13 mouse cellular contexts compared by ENCODE assay signal in the genomic region with DNA sequence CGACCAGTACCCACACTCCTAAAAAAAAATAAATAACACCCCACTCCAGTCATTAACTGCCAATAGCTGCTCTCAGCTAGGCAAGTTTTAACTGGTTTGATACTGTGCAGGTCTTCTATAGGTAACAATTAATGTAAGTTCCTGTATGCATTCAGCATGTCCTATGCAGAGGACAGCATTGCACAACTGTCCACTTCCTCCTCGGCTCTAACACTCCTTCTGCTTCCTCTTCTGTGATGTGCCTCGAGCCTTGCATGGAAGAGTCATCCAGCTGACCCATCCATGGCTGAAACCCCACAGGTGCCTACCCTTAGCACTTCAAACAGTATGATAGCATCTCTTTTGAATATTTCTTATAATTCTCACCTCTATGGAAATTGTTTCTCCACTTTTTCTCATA.
"Had no signal": no experiment of that assay in that cellular context is flagged by ENCODE, and none has a peak within 500 bp of the region (broad histone marks: within the 10 kb centered on the region; RNA-seq: fewer than 3 reads in every experiment).

No protein-coding gene starts in this region.

- H3K4me3 ChIP-seq: intestine, embryonic 15.5 days; kidney, embryonic 15.5 days; liver, embryonic 12.5 days; lung, embryonic 15.5 days; midbrain, embryonic 12.5 days had no signal

- DNase-seq: kidney, adult 18-20 months; kidney, postnatal 14 days; left cerebral cortex, postnatal 4 days; lung, postnatal 14 days; right cerebral cortex, adult 18-20 months; right cerebral cortex, postnatal 25 days; thymus, postnatal 4 days had no signal

- H3K27ac ChIP-seq: intestine, embryonic 15.5 days; kidney, embryonic 15.5 days; liver, embryonic 12.5 days; lung, embryonic 15.5 days; midbrain, embryonic 12.5 days; stomach, postnatal 0 days had no signal

- ATAC-seq: intestine, embryonic 15.5 days; liver, embryonic 12.5 days had no signal
